Mouse (Mus musculus) midbrain, embryonic 11.5 days (tissue): ENCODE results near the gene Prdm16. TPM values are rescaled to one million over a fixed set of nuclear protein-coding genes. Genes with fewer than 3 reads are reported as not detected.

Experiments
- ATAC-seq: fragments of 200-750 bp; cut with Nextera tagmentation; 2 replicates; pipeline ENCODE4 v1.8.0; 2017; ENCODE audit warnings: moderate TSS enrichment, moderate library complexity; ENCODE audit not compliant: low FRiP score
- DNase-seq: peaks from one replicate; pipeline ENCODE4 v3.0.0; 2015; ENCODE audit warnings: low spot score; ENCODE audit errors: missing footprints
- H3K27ac ChIP-seq: fragments of 300-500 bp; sonication (generic); 2 replicates; pipeline ENCODE4 v1.5.1; 2014; ENCODE audit warnings: low read depth, low read length
- H3K27me3 ChIP-seq: fragments of 300-500 bp; sonication (generic); 2 replicates; pipeline ENCODE4 v1.6.1; 2014; ENCODE audit warnings: mild to moderate bottlenecking, low read length, moderate library complexity, mixed read lengths; ENCODE audit not compliant: control insufficient read depth, insufficient read depth
- H3K36me3 ChIP-seq: fragments of 300-500 bp; sonication (generic); 2 replicates; pipeline ENCODE4 v1.6.1; 2014; ENCODE audit warnings: mild to moderate bottlenecking, low read length, moderate library complexity, mixed read lengths; ENCODE audit not compliant: control insufficient read depth, insufficient read depth
- H3K4me1 ChIP-seq: fragments of 300-500 bp; sonication (generic); 2 replicates; pipeline ENCODE4 v1.6.1; 2014; ENCODE audit warnings: low read length; ENCODE audit not compliant: control insufficient read depth, insufficient read depth
- H3K4me2 ChIP-seq: fragments of 300-500 bp; sonication (generic); 2 replicates; pipeline ENCODE4 v1.6.1; 2014; ENCODE audit warnings: mild to moderate bottlenecking, moderate library complexity
- H3K4me3 ChIP-seq: fragments of 300-500 bp; sonication (generic); 2 replicates; pipeline ENCODE4 v1.5.1; 2014; ENCODE audit warnings: low read depth, low read length
- H3K9ac ChIP-seq: fragments of 300-500 bp; sonication (generic); 2 replicates; pipeline ENCODE4 v1.6.1; 2014; ENCODE audit warnings: low read length
- H3K9me3 ChIP-seq: fragments of 300-500 bp; sonication (generic); 2 replicates; pipeline ENCODE4 v1.6.1; 2016; ENCODE audit warnings: low read length; ENCODE audit not compliant: control insufficient read depth
- WGBS: fragments of 180-500 bp; shearing (Covaris S2); extraction: QIAGEN DNeasy Blood & Tissue Kit; methylation state at CpG from one replicate; pipeline ENCODE4 v1.1.7; 2014; 5-methylcytosine and 5-hydroxymethylcytosine counted together
- polyA plus RNA-seq: library from polyadenylated mRNA; unstranded; fragments of >200 nt; fragmentation: Nextera tagmentation; extraction: Ambion mirVana; gene quantifications from 2 replicates; pipeline ENCODE4 v1.2.1, GENCODE M21; 2014

Prdm16 gene
- polyA plus RNA-seq, 1 experiment from 2014 or later, result 8.0 TPM

DNA sequence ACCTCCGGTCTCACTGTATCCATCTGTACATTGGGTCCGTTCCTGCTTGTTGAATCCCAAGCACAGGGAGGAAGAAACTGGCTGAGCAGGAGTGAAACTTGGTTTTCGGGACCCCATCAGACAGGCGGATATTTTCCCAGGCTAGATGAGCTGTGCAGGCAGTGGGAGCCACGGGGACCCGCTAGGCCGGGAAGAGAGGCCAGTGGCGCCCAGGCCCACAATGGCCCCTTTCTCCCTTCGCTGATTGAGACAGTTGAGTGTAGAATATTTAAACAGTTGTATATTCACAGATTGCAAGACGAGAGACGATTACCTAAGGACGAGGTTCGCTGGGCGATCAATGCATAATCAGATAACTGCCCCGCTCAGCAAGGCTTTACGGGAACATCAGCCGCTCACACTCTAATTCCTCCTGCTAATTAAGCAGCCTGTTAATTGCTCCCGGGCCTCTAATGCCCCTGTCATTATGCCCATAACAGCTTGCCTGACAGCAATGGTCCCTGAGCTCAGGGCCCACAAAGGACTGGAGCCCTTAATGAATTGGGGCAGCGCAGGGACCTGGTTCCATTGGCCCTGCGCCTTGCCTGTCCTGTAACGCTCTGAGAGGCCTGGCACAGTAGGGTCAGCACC lies 54.0 kb downstream of the Prdm16 start:
- ATAC-seq (no peak), DNase-seq (no peak)
- Histone ChIP-seq H3K4me2 (no peak overlapping the region), H3K4me3 (no peak overlapping the region), H3K36me3 (no peaks in the 10 kb centered on the region), H3K27me3 (no peaks in the 10 kb centered on the region), H3K27ac (no peak overlapping the region), H3K9me3 (no peaks in the 10 kb centered on the region), H3K9ac (no peak overlapping the region), H3K4me1 (peaks cover 20% of the 10 kb centered on the region)
- WGBS, result 79% methylated on average over 21 of the region's 21 CpGs

GRCm38 (mm10) chr4:154581261-154581886 lies 55.3 kb downstream of the Prdm16 start:
- H3K36me3 ChIP-seq, result no peaks in the 10 kb centered on the region
- peaks cover 8% of the 10 kb centered on the region for H3K4me1 ChIP-seq
- DNase-seq (no peak), ATAC-seq (no peak)
- H3K4me3 ChIP-seq, result no peak overlapping the region
- no peak overlapping the region for H3K27ac ChIP-seq
- no peaks in the 10 kb centered on the region for H3K9me3 ChIP-seq
- no peak overlapping the region for H3K9ac ChIP-seq
- WGBS, result 82% methylated on average over 16 of the region's 16 CpGs
- H3K27me3 ChIP-seq, result no peaks in the 10 kb centered on the region
- no peak overlapping the region for H3K4me2 ChIP-seq

- Histone ChIP-seq H3K36me3 (no peaks in the 10 kb centered on the region), H3K27ac (no peak overlapping the region), H3K4me3 (no peak overlapping the region), H3K4me2 (no peak overlapping the region), H3K27me3 (no peaks in the 10 kb centered on the region; the same call in none of the 2 replicates), H3K4me1 (peaks cover 16% of the 10 kb centered on the region), H3K9ac (no peak overlapping the region), H3K9me3 (no peaks in the 10 kb centered on the region)
- DNase-seq (no peak), ATAC-seq (no peak)
- 73% methylated on average over 13 of the region's 13 CpGs for WGBS
These were observed 62.3 kb downstream of the Prdm16 start for GRCm38 (mm10) chr4:154574208-154574875.

GRCm38 (mm10) chr4:154570451-154570881 lies 66.2 kb downstream of the Prdm16 start:
- H3K4me2 ChIP-seq, result peak overlapping the region; percentile 13; the same call in 1 of the 2 replicates
- no peak overlapping the region for H3K4me3 ChIP-seq
- DNase-seq, result no peak
- H3K27me3 ChIP-seq, result no peaks in the 10 kb centered on the region; the same call in none of the 2 replicates
- H3K4me1 ChIP-seq, result peaks cover 32% of the 10 kb centered on the region
- 7% methylated on average over 10 of the region's 10 CpGs for WGBS
- H3K27ac ChIP-seq, result peak overlapping the region; percentile 11; the same call in 1 of the 2 replicates
- peak; percentile 65 for ATAC-seq
- H3K9me3 ChIP-seq, result no peaks in the 10 kb centered on the region
- H3K36me3 ChIP-seq, result no peaks in the 10 kb centered on the region
- peak overlapping the region; percentile 37; the same call in 1 of the 2 replicates for H3K9ac ChIP-seq

- H3K27me3 ChIP-seq, result no peaks in the 10 kb centered on the region; the same call in none of the 2 replicates
These were observed 66.8 kb downstream of the Prdm16 start for GRCm38 (mm10) chr4:154569845-154570244.

DNA sequence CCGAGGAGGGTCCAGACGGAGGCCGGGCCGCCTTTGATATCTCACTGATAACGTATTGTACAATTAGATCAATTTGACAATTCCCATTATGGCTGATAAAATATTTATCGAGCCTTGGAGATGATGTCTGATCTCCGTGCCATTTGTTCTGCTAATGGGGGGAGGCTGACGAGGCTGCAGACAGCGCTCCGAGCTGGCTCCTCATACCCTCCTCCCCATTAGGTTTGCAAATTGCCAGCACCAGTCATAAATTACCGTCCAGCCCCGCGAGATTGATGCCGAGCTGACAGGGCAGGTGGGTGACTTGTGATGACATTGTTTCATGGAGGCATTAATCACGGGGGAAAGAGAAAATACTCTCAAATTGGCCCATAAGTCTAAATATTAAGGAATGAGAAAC lies 67.9 kb downstream of the Prdm16 start:
- H3K27ac ChIP-seq, result no peak overlapping the region
- no peak overlapping the region for H3K9ac ChIP-seq
- H3K27me3 ChIP-seq, result no peaks in the 10 kb centered on the region; the same call in none of the 2 replicates

More at GRCm38 (mm10) chr4:154569845-154570244, 66.8 kb downstream of the Prdm16 start:
- Histone ChIP-seq H3K9me3 (no peaks in the 10 kb centered on the region), H3K9ac (no peak overlapping the region), H3K4me3 (no peak overlapping the region), H3K27ac (no peak overlapping the region), H3K36me3 (no peaks in the 10 kb centered on the region), H3K4me2 (no peak overlapping the region), H3K4me1 (peaks cover 32% of the 10 kb centered on the region)
- ATAC-seq (no peak), DNase-seq (no peak)
- 69% methylated on average over 9 of the region's 9 CpGs for WGBS

GRCm38 (mm10) chr4:154567942-154568341 lies 68.7 kb downstream of the Prdm16 start:
- no peak overlapping the region for H3K27ac ChIP-seq

More for the DNA sequence above, 67.9 kb downstream of the Prdm16 start:
- H3K9me3 ChIP-seq, result no peaks in the 10 kb centered on the region
- H3K36me3 ChIP-seq, result no peaks in the 10 kb centered on the region
- no peak overlapping the region for H3K4me2 ChIP-seq
- no peak overlapping the region for H3K4me3 ChIP-seq
- ATAC-seq, result no peak
- H3K4me1 ChIP-seq, result peaks cover 29% of the 10 kb centered on the region
- 57% methylated on average over 15 of the region's 15 CpGs for WGBS
- no peak for DNase-seq

DNA sequence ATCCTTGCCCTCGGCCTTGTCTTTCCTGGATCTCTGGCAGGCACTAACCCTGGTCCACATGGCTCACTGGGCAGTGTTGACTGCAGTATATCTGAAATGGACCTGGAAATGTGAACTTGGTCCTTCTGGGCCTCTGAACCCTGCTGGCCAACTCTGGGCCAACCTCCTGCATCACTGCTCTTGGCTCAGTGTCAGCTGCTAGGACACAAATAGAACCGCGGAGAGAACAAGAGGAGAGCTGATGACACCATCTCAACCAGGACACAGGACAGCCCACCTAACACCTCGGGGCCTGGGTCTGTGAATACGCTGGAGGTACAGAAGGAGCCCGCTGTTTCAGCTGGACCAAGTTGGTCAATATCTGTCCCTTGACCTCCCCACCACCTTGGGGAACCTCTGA lies 73.5 kb downstream of the Prdm16 start:
- DNase-seq, result no peak
- H3K4me2 ChIP-seq, result no peak overlapping the region
- no peaks in the 10 kb centered on the region for H3K36me3 ChIP-seq
- H3K4me3 ChIP-seq, result no peak overlapping the region
- H3K9me3 ChIP-seq, result no peaks in the 10 kb centered on the region
- no peak for ATAC-seq
- no peaks in the 10 kb centered on the region; the same call in none of the 2 replicates for H3K27me3 ChIP-seq
- H3K27ac ChIP-seq, result no peak overlapping the region
- no peak overlapping the region for H3K9ac ChIP-seq
- WGBS, result 96% methylated on average over 6 of the region's 6 CpGs
- H3K4me1 ChIP-seq, result peaks cover 7% of the 10 kb centered on the region

More at GRCm38 (mm10) chr4:154567942-154568341, 68.7 kb downstream of the Prdm16 start:
- no peak overlapping the region for H3K4me2 ChIP-seq
- peaks cover 29% of the 10 kb centered on the region for H3K4me1 ChIP-seq
- no peaks in the 10 kb centered on the region for H3K36me3 ChIP-seq
- ATAC-seq (no peak), DNase-seq (no peak)
- H3K4me3 ChIP-seq, result no peak overlapping the region
- 0 out of 2 replicates have a peak overlapping the region, but pooled peaks have one; percentile 1 for H3K9ac ChIP-seq
- no peaks in the 10 kb centered on the region for H3K9me3 ChIP-seq
- 44% methylated on average over 11 of the region's 11 CpGs for WGBS
- H3K27me3 ChIP-seq, result no peaks in the 10 kb centered on the region; the same call in 1 of the 2 replicates

- H3K9ac ChIP-seq, result no peak overlapping the region
- no peaks in the 10 kb centered on the region for H3K36me3 ChIP-seq
- 95% methylated on average over 5 of the region's 5 CpGs for WGBS
- no peak overlapping the region for H3K4me3 ChIP-seq
- H3K27me3 ChIP-seq, result peaks cover 6% of the 10 kb centered on the region
- no peak overlapping the region for H3K27ac ChIP-seq
- no peak for DNase-seq
- peaks cover 5% of the 10 kb centered on the region for H3K4me1 ChIP-seq
- no peak for ATAC-seq
- H3K9me3 ChIP-seq, result no peaks in the 10 kb centered on the region
- no peak overlapping the region for H3K4me2 ChIP-seq
These were observed 78.6 kb downstream of the Prdm16 start for GRCm38 (mm10) chr4:154558041-154558440.
